Mouse (Mus musculus): ENCODE measurements at regions not wholly inside any gene's neighbourhood (a gene's known extent, or its start where the extent isn't known, plus 50 kb on each side); places are given as distances from the start of the nearest gene placed in this dataset.

DNA sequence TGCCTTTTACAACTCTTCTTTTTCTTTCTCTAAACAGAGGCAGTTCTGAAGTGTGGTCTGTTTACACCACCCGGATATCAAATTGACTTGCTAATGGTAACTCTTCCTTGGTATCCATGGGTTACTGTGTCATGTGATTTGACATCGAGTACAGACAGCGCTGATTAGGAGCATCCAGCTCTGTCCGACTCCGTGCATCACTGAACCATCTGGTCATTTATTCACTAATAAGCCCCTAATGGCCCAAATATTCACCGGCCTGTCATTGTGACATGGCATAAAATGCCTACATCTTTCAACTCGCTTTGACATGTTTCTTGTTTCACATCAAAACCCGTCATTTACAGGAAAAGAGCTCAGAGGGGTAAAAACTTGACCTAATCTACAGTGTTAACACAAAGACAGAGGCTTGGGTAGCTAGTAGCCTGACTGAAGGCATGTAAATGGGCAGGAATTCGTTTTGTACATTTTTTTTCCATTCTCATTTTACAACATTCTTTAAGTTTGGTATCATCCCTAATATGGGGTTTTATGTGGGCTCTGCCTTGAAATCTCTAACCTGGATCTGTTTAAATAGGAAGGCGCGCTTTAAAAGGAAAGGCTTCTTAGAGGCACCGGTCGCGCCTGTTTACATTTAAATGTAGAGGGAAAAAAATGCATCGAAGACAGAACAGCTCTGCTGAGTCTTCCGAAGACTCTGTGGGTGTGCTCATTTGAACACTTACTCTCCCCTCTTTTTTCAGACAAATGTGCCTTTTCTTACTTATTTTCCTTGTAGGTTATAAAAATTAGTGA, 257.8 kb upstream of the Atp5g3 start:
- no peak overlapping the region for H3K27ac ChIP-seq (ENCODE audit: low read depth, low read length)
- peak; percentile 61; the same call in 1 of the 2 replicates for ATAC-seq
- no peaks in the 10 kb centered on the region for H3K9me3 ChIP-seq (ENCODE audit: control insufficient read depth, low read length)
- peak overlapping the region; percentile 5; the same call in 1 of the 2 replicates for H3K4me2 ChIP-seq (ENCODE audit: low read length)
- no peak overlapping the region for H3K4me3 ChIP-seq (ENCODE audit: low read length)
- H3K4me1 ChIP-seq (ENCODE audit: control insufficient read depth, insufficient read depth, low read depth, low read length), result peaks cover 5% of the 10 kb centered on the region
- no peaks in the 10 kb centered on the region for H3K27me3 ChIP-seq (replicated peaks; ENCODE audit: control insufficient read depth, insufficient read depth, low read length)
- WGBS, result 26% methylated on average over 16 of the region's 16 CpGs
- no peaks in the 10 kb centered on the region for H3K36me3 ChIP-seq (ENCODE audit: control insufficient read depth, insufficient read depth, low read length)
- no peak overlapping the region for H3K9ac ChIP-seq (ENCODE audit: low read depth, low read length)

DNA sequence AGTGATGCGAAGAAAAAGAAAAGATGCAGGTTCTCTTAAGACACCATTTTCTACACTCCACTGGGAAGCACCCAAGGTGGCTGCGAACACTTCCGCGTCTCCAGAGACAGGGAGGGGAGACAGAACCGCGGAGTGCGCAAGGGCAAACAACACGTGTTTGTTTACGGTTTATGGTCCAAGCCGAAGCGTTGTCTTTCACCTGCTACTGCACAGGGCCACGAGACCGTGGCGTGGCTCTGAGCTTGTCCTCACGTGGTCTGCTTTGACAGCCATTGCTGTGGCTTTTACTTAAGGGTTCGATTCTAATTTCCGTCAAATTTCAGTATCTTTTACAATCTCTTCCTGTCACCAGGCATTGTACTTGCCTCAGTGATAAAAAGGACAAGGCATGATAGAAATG, 257.2 kb upstream of the Atp5g3 start:
- Histone ChIP-seq H3K9me3 (ENCODE audit: control insufficient read depth, low read length) (no peaks in the 10 kb centered on the region), H3K4me3 (ENCODE audit: low read length) (no peak overlapping the region), H3K27me3 (replicated peaks; ENCODE audit: control insufficient read depth, insufficient read depth, low read length) (no peaks in the 10 kb centered on the region), H3K27ac (ENCODE audit: low read depth, low read length) (no peak overlapping the region), H3K4me1 (ENCODE audit: control insufficient read depth, insufficient read depth, low read depth, low read length) (peaks cover 5% of the 10 kb centered on the region), H3K36me3 (ENCODE audit: control insufficient read depth, insufficient read depth, low read length) (no peaks in the 10 kb centered on the region), H3K4me2 (ENCODE audit: low read length) (no peak overlapping the region), H3K9ac (ENCODE audit: low read depth, low read length) (no peak overlapping the region)
- WGBS, result 85% methylated on average over 17 of the region's 17 CpGs
- ATAC-seq, result no peak

DNA sequence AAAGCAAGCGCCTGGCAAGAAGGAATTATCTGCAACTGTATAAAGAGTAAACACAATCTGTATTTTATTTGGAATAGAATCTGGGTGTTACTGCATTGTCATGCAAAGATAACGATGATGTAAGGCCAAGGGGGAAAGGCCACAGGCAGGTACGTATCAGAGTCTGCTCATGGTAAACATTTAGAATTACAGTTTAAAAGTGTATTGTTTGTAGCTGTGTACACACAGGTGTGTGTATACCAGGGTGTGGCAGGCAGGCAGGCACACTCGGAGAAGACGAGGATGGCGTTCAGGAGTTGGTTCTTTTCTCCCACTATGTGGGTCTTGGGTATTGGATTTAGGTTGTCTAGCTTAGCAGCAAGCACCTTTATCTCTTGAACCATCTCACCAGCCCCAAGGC, 242.9 kb upstream of the Atp5g3 start:
- 81% methylated on average over 6 of the region's 6 CpGs for WGBS
- no peak for ATAC-seq
- no peak overlapping the region for H3K27ac ChIP-seq (ENCODE audit: low read depth, low read length)

DNA sequence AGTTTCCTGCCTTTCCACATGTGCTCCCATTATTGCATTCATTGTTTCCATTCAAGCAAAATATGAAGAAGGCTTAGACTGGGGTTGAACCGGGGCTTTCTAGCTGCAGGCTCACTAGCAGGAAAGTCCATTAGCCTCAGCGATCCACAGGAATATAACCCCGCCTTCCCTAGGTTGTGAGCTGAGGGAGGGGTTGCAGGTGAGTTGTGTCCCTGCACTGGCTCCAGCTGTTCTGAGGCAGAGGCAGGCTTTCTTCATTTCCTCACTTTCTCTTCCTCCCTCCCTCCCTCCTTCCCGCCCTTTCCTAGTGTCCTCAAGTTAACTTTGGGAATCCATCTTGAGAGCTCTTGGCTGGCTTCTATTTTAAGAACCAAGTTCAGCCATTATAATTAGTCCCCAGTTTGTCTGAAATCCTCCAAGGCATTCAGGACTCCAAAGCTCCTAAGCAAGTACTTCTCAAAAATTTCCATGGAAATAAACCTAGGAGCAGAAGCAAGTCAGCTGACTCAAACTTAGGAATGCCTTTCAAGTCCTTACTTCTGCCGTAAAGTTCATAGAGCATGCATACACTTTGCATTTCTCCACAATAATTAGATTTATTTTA, 242.2 kb upstream of the Atp5g3 start:
- WGBS, result 44% methylated on average over 5 of the region's 5 CpGs
- Histone ChIP-seq H3K4me2 (ENCODE audit: low read length) (peak overlapping the region; percentile 23), H3K27ac (ENCODE audit: low read depth, low read length) (peak overlapping the region; percentile 48; the same call in 1 of the 2 replicates), H3K4me3 (ENCODE audit: low read length) (no peak overlapping the region), H3K4me1 (ENCODE audit: control insufficient read depth, insufficient read depth, low read depth, low read length) (peaks cover 9% of the 10 kb centered on the region), H3K36me3 (ENCODE audit: control insufficient read depth, insufficient read depth, low read length) (no peaks in the 10 kb centered on the region), H3K9ac (ENCODE audit: low read depth, low read length) (no peak overlapping the region), H3K27me3 (replicated peaks; ENCODE audit: control insufficient read depth, insufficient read depth, low read length) (no peaks in the 10 kb centered on the region), H3K9me3 (ENCODE audit: control insufficient read depth, low read length) (no peaks in the 10 kb centered on the region)
- ATAC-seq, result peak; percentile 45; the same call in 1 of the 2 replicates

More for the DNA sequence above, 242.9 kb upstream of the Atp5g3 start:
- H3K4me1 ChIP-seq (ENCODE audit: control insufficient read depth, insufficient read depth, low read depth, low read length), result peaks cover 9% of the 10 kb centered on the region
- H3K9me3 ChIP-seq (ENCODE audit: control insufficient read depth, low read length), result no peaks in the 10 kb centered on the region
- no peak overlapping the region for H3K4me2 ChIP-seq (ENCODE audit: low read length)
- H3K36me3 ChIP-seq (ENCODE audit: control insufficient read depth, insufficient read depth, low read length), result no peaks in the 10 kb centered on the region
- no peak overlapping the region for H3K9ac ChIP-seq (ENCODE audit: low read depth, low read length)
- H3K4me3 ChIP-seq (ENCODE audit: low read length), result no peak overlapping the region
- H3K27me3 ChIP-seq (replicated peaks; ENCODE audit: control insufficient read depth, insufficient read depth, low read length), result no peaks in the 10 kb centered on the region

DNA sequence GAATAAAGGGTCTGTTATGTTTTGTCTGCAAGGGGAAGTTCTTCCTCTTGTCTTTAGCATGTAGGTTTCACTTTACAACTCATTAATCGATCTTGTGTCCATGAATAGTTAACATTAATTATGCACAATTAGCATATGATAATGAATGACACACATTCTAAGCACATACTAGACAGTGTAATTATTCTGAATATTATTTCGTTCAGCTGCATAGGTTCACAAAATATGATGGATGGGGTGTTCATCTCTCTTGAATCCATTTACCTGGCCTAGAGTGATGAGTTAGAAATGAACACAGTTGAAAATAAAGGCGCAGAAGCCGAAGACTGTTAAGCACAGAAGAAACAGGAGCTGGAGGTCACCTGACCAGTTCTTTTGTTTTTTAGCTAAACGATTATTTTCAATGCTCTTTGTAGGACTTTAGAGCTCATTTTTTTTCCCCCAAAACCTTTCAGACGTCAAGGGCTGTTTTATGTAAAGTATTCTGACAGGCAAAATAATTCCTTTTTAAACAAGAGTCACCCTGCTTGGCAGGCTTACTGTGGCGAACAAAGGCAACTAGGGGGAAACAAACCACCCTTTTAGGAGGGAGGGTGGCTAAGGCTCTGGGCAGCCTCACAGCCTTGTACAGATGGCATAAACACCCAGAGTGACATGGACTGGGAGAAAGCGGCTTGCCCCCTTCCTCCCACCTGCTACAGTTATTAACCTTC, 241.6 kb upstream of the Atp5g3 start:
- Histone ChIP-seq H3K4me2 (ENCODE audit: low read length) (peak overlapping the region; percentile 23), H3K9ac (ENCODE audit: low read depth, low read length) (peak overlapping the region; percentile 9; the same call in 1 of the 2 replicates), H3K27ac (ENCODE audit: low read depth, low read length) (peak overlapping the region; percentile 48; the same call in 1 of the 2 replicates), H3K9me3 (ENCODE audit: control insufficient read depth, low read length) (no peaks in the 10 kb centered on the region), H3K27me3 (replicated peaks; ENCODE audit: control insufficient read depth, insufficient read depth, low read length) (no peaks in the 10 kb centered on the region), H3K4me3 (ENCODE audit: low read length) (no peak overlapping the region), H3K36me3 (ENCODE audit: control insufficient read depth, insufficient read depth, low read length) (no peaks in the 10 kb centered on the region), H3K4me1 (ENCODE audit: control insufficient read depth, insufficient read depth, low read depth, low read length) (peaks cover 9% of the 10 kb centered on the region)
- WGBS, result 20% methylated on average over 8 of the region's 8 CpGs
- peak; percentile 69; the same call in 1 of the 2 replicates for ATAC-seq

DNA sequence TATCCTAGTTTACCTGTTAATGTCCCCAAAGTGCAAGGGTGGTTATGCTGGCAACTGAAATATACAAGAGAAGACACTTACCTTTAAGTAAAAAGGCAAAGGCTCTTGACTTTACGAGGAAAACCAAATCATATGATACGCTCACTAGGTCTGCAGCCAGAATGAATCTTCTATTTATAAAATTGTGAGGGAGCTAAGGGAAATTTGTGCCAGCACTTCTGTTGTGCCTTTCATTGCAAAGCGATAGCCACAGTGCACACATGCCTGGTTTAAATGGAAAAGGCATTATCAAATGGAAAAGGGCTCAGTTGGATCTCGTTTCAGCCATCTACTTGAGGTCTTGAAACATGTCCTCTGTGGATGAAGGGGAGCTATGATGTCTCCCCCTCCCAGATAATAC, 236.1 kb upstream of the Atp5g3 start:
- no peaks in the 10 kb centered on the region for H3K4me1 ChIP-seq (ENCODE audit: control insufficient read depth, insufficient read depth, low read depth, low read length)
- no peak overlapping the region for H3K27ac ChIP-seq (ENCODE audit: low read depth, low read length)
- H3K4me2 ChIP-seq (ENCODE audit: low read length), result no peak overlapping the region
- H3K4me3 ChIP-seq (ENCODE audit: low read length), result no peak overlapping the region
- no peaks in the 10 kb centered on the region for H3K27me3 ChIP-seq (replicated peaks; ENCODE audit: control insufficient read depth, insufficient read depth, low read length)
- H3K36me3 ChIP-seq (ENCODE audit: control insufficient read depth, insufficient read depth, low read length), result no peaks in the 10 kb centered on the region
- ATAC-seq, result no peak
- H3K9ac ChIP-seq (ENCODE audit: low read depth, low read length), result no peak overlapping the region
- no peaks in the 10 kb centered on the region for H3K9me3 ChIP-seq (ENCODE audit: control insufficient read depth, low read length)
- WGBS, result 75% methylated on average over 4 of the region's 4 CpGs

DNA sequence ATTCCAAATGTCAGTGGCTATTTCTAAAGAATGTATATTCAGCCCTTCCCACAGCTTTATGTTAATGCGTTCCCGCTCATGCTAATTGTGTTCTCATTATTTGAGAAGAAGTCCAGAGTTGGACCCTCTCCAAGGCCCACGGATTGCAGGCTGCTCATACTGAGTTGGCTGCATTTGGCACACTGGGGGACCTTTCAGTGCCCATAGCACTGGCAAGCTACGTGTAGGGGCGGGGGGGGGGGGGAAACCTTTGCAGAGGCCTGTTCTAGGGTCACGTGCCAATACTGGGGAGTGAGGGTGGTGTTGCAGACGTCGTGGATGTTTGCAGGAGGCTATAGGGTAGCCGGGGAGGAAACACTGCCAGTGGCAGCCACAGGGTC, 225.5 kb upstream of the Atp5g3 start:
- Histone ChIP-seq H3K4me2 (ENCODE audit: low read length) (peak overlapping the region; percentile 29), H3K9ac (ENCODE audit: low read depth, low read length) (no peak overlapping the region), H3K9me3 (ENCODE audit: control insufficient read depth, low read length) (no peaks in the 10 kb centered on the region), H3K27me3 (replicated peaks; ENCODE audit: control insufficient read depth, insufficient read depth, low read length) (no peaks in the 10 kb centered on the region), H3K27ac (ENCODE audit: low read depth, low read length) (no peak overlapping the region), H3K36me3 (ENCODE audit: control insufficient read depth, insufficient read depth, low read length) (no peaks in the 10 kb centered on the region), H3K4me3 (ENCODE audit: low read length) (no peak overlapping the region), H3K4me1 (ENCODE audit: control insufficient read depth, insufficient read depth, low read depth, low read length) (peaks cover 10% of the 10 kb centered on the region)
- peak; percentile 83 for ATAC-seq
- WGBS, result 8% methylated on average over 9 of the region's 9 CpGs

DNA sequence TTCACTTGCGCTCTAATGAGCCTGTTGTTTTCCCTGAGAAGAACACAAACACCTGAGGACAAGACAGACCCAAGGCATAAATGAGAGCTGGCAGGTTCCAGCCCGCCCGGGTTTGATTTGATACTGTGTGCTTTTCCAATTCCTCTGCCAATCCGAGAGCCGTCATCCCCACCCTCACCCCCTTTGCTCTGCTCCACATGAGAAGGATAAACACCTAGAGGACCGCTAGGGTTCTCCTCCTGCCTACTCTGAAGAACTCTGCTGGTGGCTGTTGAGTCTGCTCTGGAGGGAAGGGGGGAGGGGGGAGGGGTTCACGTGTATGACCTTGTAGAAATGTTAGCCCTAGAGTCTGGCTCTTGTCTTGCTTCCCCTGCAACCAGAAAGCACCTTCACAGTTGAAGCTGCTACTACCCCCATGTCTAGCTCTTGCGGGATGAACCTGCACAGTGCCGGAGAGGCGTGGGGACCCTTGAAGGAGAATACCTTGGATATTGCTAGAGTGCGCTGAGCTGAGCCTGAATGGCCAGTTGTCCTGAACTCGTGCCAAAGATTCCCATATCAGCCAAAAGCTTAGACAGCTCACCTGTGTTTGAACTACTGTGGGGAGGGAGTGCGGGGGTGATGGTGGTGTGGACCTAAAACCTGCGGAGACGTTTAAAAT, 225.0 kb upstream of the Atp5g3 start:
- H3K9ac ChIP-seq (ENCODE audit: low read depth, low read length), result no peak overlapping the region
- no peaks in the 10 kb centered on the region for H3K9me3 ChIP-seq (ENCODE audit: control insufficient read depth, low read length)
- H3K36me3 ChIP-seq (ENCODE audit: control insufficient read depth, insufficient read depth, low read length), result no peaks in the 10 kb centered on the region
- no peak overlapping the region for H3K27ac ChIP-seq (ENCODE audit: low read depth, low read length)
- WGBS, result 24% methylated on average over 15 of the region's 15 CpGs
- peaks cover 10% of the 10 kb centered on the region for H3K4me1 ChIP-seq (ENCODE audit: control insufficient read depth, insufficient read depth, low read depth, low read length)
- peak overlapping the region; percentile 29 for H3K4me2 ChIP-seq (ENCODE audit: low read length)
- ATAC-seq, result peak; percentile 58
- H3K4me3 ChIP-seq (ENCODE audit: low read length), result no peak overlapping the region
- H3K27me3 ChIP-seq (replicated peaks; ENCODE audit: control insufficient read depth, insufficient read depth, low read length), result no peaks in the 10 kb centered on the region
